Comparison of ENCODE assay signal across 1 mouse cellular context in genomic region chr16:18066060-18067009, GRCm38 (mm10).
A peak's percentile ranks its signal among the peaks of the same experiment; 100 is the strongest.
TF ChIP-seq lines count a peak whose summit lies in the region.

No protein-coding gene starts in this region.

TF ChIP-seq in CH12.LX, 34 proteins besides CTCF, POLR2A, EP300 and RAD21 (continued from another document):
- peak; percentile 85; the same call in 1 of the 2 replicates for TF ChIP-seq UBTF (IDR thresholded peaks at IDR 0.05; ENCODE audit: low read depth, low read length)
- peak; percentile 63; the same call in 1 of the 2 replicates for TF ChIP-seq ZMIZ1 (IDR thresholded peaks at IDR 0.05; ENCODE audit: low read depth, low read length)
- peak; percentile 80 for TF ChIP-seq MAZ (IDR thresholded peaks at IDR 0.05; ENCODE audit: low read depth, low read length)
- TF ChIP-seq NELFE (IDR thresholded peaks at IDR 0.05; ENCODE audit: low read depth, low read length), result peak; percentile 88
- peak; percentile 91 for TF ChIP-seq SIN3A (IDR thresholded peaks at IDR 0.05; ENCODE audit: low read length)
- no peak for TF ChIP-seq USF2 (conservative IDR thresholded peaks at IDR 0.05; ENCODE audit: low read depth, low read length)
